Mouse (Mus musculus) cortical plate, adult 2 months (tissue): ENCODE measurements around the gene Adamts16.

Experiments
- CTCF ChIP-seq: fragments of 200-500 bp; IDR thresholded peaks from 2 replicates; pipeline ENCODE4 v1.5.1; 2011; ENCODE audit warnings: mild to moderate bottlenecking, control low read depth, low read length; ENCODE audit not compliant: insufficient read depth; ENCODE audit errors: extremely low read depth
- POLR2A ChIP-seq: fragments of 200-500 bp; IDR thresholded peaks from 2 replicates; pipeline ENCODE4 v1.6.1; 2011; ENCODE audit warnings: mild to moderate bottlenecking, low read length, control low read depth; ENCODE audit not compliant: insufficient read depth; ENCODE audit errors: extremely low read depth

DNA sequence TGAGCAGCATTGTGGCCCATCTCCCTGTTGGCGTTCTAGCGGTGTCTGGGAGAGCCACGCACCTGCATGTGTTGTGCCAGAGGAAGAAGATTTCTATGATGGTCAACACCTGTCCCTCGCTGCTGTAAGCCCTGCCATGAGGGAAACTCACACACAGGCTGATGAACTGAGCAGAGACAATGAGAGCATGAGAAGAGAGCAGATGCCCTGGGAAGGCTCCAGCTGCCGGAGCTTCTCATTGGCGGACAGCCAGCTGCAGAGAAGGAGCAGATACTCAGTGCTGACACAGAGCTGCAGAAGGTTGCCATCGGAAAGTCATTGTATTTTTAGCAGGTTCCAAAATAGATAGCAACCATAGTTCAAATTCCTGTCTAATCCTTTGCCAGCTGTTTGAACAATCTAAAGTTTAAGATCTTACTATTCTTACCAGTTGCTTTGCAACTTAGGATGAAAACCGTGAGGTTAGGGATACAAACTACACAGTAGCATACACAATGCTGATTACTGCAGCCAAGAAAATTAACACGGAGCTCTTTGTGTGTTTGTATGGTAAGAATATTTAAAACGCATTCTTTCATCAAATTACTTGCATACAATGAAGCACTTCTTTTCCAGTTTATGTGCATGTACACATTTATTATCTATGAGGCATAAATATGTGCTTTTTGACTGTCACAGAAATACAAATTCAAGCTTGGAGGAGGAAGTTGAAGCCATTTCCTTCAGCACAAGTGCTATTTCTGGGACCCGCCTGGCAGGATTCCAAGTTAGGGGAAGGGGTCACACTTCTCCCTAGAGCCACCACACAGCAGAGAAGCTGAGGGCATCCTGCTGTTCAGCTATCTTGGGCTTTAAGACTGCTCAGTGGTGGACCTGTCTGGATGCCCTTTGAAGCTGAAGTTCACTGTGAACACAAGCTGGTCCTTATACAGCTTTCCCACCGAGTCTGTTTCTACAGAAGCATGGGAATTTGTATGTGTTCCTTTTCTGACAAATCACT lies 42.6 kb upstream of the Adamts16 start:
- TF ChIP-seq CTCF = no peak
- TF ChIP-seq POLR2A = no peak
